Mouse (Mus musculus) thymus, postnatal 4 days (tissue): Measurements from ENCODE around the gene Sprr2a1.
"Not testable (repeated sequence)": the region's sequence is repeated elsewhere in the genome, so short reads cannot be mapped to it uniquely, and the experiment has no call there.

Experiments used
- DNase-seq: peaks from one replicate; pipeline ENCODE4 v3.0.0; 2021

Sprr2a1 gene

GRCm38 (mm10) chr3:92215569-92215968 lies at the start of gene Sprr2a1, which contains the start of gene Sprr2a2:
Gene Sprr2a1 (plus strand): TSS chr3:92215799.
Gene Sprr2a2 (plus strand): TSS chr3:92215920.
- not testable (repeated sequence) for DNase-seq

DNA sequence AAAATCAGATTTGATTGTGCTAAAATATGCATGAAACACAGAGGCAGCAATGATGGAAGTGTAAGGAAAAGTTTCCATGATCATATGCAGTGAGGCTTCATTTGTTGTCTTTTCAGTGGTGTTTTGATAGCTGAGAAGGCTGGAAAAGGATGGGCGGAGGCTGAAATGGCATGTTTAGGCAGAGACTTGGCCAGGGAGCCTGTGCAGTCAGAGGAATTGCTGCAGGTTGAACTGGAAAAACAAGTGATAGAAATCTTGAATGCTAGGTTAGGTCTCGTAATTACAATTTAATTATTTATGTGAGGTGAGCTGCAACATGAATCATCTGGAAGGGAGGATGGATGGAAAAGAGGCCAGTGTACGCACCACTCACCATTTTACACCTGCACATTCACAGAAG lies 45.8 kb upstream of the Sprr2a1 start:
- no peak for DNase-seq

GRCm38 (mm10) chr3:92176880-92177279 lies 38.7 kb upstream of the Sprr2a1 start:
- DNase-seq: no peak

DNA sequence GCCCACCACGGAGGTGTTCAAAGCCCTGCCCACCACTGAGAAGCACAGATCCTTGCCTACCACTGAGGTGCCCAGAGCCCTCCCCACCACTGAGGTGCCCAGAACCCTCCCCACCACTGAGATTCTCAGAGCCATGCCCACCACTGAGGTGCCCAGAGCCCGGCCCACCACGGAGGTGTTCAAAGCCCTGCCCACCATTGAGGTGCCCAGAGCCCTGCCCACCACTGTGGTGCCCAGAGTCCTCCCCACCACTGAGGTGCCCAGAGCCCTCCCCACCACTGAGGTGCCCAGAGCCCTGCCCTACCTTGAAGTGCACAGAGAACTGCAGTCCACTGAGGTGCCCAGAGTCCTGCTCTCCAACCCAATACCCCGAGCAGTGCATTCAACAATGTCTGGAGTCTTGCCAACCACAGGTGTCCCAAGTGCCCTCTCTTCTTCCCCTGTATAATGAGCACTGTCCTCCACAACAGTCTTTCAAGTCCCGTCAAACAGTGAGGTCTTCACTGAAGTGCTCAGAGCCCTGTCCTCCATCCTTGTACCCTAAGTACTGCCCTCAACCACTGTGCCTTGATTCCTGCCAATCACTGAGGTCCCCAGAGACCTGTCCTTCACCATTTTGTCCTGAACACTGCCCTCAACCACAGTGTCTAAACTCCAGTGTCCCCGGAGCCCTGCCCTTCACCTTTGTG lies 19.9 kb upstream of the Sprr2a1 start:
- no peak for DNase-seq

DNA sequence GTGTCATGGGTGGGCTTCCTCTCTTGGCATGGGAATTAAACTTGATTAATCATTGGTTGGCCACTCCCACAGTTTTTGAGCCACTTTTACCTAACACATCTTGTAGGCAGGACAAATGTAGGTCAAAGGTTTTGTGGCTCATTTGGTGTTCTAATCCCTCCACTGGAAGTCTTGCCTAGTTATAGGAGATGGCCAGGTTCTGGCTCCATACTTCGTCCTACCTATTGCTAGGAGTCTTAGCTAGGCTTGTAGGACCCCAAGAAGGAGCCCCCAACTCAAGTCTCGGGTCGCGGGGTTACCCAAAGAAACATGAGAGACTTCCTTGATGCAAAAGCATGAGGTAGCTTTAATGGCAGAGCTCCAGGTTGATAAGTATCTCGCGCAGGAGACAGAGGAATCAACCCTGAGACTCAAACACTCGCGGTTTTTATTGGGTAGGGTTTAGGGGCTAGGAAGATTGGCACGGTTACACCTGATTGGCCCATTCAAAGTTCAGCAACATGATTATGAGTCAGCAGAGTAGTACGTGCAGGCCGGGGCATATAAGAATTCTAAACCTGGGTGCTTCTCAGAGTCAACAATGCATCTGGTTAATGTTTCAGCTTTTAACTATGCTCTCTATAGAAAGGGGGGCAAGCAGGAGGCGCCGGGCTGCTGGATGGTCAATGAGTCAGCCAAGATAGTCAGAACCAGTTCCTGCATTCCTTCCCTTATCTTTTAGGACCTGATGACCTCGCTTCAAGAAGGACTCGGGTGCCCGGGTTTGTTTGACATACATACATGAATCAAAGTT lies 4.3 kb upstream of the Sprr2a1 start:
- not testable (repeated sequence) for DNase-seq

DNA sequence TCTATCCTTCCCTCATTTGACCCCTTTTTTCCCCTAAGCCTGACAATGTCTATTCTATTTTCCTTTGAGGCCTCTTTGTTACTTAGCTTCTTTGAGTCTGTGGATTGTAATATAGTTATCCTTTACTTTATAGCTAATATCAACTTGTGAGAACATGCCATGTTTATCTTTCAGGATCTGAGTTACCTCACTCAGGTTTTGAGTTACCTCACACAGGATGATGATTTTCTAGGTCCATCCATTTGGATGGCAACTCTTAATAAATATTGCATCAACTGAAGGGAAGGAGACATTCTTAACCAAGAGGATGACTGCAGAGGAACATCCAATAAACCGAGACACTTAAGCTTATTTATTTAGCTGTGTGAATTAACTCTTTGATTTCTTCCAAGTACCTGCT lies 3.5 kb upstream of the Sprr2a1 start:
- DNase-seq: not testable (repeated sequence)

- DNase-seq: not testable (repeated sequence)
Observed at GRCm38 (mm10) chr3:92213651-92214050, 1.9 kb upstream of the Sprr2a1 start.

GRCm38 (mm10) chr3:92219031-92219430 lies 3.4 kb downstream of the Sprr2a1 start:
- DNase-seq: not testable (repeated sequence)

DNA sequence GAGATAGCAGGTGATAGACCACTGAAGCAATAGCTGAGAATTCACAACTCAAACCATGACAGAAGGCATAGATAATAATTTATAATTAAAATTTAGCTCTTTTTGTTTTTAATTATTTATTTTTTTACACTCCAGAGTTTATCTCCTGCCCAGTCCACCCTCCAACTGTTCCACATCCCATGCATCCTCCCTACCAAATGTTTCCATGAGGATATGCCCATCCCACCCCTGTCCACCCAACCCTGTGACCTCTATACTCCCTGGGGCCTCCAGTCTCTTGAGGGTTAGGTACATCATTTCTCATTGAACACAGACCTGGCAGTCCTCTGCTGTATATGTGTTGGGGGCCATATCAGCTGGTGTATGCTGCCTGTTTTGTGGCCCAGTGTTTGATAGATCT lies 8.1 kb downstream of the Sprr2a1 start:
- DNase-seq: not testable (repeated sequence)

GRCm38 (mm10) chr3:92227410-92227809 lies 11.8 kb downstream of the Sprr2a1 start:
- not testable (repeated sequence) for DNase-seq

- DNase-seq: not testable (repeated sequence)
Observed at GRCm38 (mm10) chr3:92236463-92237189, 21.0 kb downstream of the Sprr2a1 start.

DNA sequence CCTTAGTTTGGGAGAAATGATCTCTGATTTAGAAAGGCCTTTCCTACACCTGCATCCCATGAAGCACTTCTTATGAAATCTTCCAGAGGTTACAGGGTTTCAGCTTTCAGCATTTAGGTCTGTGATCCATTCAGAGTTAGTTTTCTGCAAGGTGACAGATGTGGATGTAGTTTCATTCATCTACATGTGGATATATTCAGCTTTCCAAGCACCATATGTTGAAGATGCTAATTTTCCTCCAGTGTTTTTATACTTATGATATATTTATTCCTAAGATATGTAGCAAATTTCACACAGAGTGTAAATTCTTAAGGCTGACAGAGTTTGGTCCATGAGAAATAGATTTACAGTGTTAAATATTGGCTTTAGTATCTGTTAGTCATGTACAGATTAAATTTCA lies 23.1 kb downstream of the Sprr2a1 start:
- not testable (repeated sequence) for DNase-seq

GRCm38 (mm10) chr3:92239197-92239596 lies 23.6 kb downstream of the Sprr2a1 start:
- not testable (repeated sequence) for DNase-seq

GRCm38 (mm10) chr3:92244833-92245232 lies 29.2 kb downstream of the Sprr2a1 start:
- DNase-seq: not testable (repeated sequence)

DNA sequence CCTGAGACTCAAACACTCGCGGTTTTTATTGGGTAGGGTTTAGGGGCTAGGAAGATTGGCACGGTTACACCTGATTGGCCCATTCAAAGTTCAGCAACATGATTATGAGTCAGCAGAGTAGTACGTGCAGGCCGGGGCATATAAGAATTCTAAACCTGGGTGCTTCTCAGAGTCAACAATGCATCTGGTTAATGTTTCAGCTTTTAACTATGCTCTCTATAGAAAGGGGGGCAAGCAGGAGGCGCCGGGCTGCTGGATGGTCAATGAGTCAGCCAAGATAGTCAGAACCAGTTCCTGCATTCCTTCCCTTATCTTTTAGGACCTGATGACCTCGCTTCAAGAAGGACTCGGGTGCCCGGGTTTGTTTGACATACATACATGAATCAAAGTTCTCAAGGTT lies 30.6 kb downstream of the Sprr2a1 start:
- not testable (repeated sequence) for DNase-seq

GRCm38 (mm10) chr3:92248494-92248893 lies 32.9 kb downstream of the Sprr2a1 start:
- not testable (repeated sequence) for DNase-seq

DNA sequence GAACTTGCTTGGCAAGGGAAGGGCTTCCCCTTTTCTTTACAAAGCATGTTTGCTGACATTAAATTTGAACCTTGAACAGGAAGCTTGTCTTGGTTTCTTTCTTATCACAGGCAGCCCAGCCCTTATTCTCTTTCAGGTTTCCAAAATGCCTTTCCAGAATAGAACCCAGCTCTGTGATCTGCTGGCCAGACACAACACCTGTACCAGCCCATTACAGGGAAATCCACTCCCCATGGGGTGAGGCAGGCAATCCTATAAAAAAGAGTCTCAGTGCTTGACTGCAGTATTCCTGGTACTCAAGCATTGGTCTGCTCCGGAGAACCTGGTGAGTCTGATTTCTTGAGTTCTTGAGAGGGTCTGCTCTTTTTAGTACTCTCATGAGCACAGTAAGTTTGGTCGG lies 34.9 kb downstream of the Sprr2a1 start:
- DNase-seq: not testable (repeated sequence)

DNA sequence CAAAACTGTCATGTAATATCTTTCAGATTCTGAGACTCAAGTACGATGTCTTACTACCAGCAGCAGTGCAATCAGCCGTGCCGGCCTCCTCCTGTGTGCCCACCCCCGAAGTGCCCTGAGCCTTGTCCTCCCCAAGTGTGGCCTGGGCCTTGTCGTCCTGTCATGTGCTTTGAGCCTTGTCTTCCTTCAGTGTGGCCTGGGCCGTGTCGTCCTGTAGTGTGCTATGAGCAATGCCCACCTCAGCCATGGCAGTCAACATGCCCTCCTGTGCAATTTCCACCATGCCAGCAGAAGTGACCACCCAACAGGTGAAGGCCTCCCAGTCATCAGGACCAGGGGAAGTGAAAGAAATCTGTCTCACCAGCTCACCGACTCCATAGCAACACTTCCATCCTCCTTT lies 38.3 kb downstream of the Sprr2a1 start:
- not testable (repeated sequence) for DNase-seq

DNA sequence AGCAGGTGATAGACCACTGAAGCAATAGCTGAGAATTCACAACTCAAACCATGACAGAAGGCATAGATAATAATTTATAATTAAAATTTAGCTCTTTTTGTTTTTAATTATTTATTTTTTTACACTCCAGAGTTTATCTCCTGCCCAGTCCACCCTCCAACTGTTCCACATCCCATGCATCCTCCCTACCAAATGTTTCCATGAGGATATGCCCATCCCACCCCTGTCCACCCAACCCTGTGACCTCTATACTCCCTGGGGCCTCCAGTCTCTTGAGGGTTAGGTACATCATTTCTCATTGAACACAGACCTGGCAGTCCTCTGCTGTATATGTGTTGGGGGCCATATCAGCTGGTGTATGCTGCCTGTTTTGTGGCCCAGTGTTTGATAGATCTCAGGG lies 42.9 kb downstream of the Sprr2a1 start:
- DNase-seq: not testable (repeated sequence)

DNA sequence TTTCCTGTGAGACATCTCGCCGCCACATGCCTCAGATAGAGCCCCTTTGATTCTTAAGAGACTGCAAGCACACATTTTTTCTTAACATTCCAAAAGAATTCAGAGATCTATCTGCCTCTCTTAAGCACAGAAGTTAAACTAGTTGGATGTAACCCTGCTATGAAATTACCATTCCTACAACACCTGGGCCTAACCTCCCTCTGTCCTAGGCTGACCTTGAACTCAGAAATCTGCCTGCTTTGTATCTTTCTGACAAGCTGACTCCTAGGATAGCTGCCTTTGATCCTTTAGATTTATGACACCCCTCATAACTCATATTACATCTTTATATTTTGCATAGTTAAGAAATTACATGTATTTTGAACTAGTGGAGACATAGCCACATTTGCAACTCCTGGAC lies 47.9 kb downstream of the Sprr2a1 start:
- DNase-seq: not testable (repeated sequence)
